Mouse (Mus musculus) liver, adult 2 months (tissue): ENCODE measurements around the gene Tmem204.
"Not testable (repeated sequence)": the region's sequence is repeated elsewhere in the genome, so short reads cannot be mapped to it uniquely, and the experiment has no call there.

Source experiments
- CTCF ChIP-seq: fragments of 200-500 bp; IDR thresholded peaks from 2 replicates; pipeline ENCODE4 v1.5.1; 2011; ENCODE audit warnings: low read depth, low read length, control low read depth
- POLR2A ChIP-seq: fragments of 200-500 bp; IDR thresholded peaks from 2 replicates; pipeline ENCODE4 v1.6.1; 2011; ENCODE audit warnings: low read length, control low read depth; ENCODE audit not compliant: insufficient read depth; ENCODE audit errors: extremely low read depth

- TF ChIP-seq CTCF, POLR2A: not testable (repeated sequence)
These were observed 42.2 kb upstream of the Tmem204 start for GRCm38 (mm10) chr17:25125442-25126060.
